Mouse (Mus musculus) lung, embryonic 16.5 days (tissue): ENCODE data around the gene Pex16. TPM values are rescaled to one million over a fixed set of nuclear protein-coding genes. Genes with fewer than 3 reads are reported as not detected.

Source experiments
- ATAC-seq: fragments of 200-750 bp; cut with Nextera tagmentation; 2 replicates; pipeline ENCODE4 v1.8.0; 2017; ENCODE audit warnings: low read depth, mild to moderate bottlenecking, moderate library complexity
- H3K27ac ChIP-seq: fragments of 300-500 bp; sonication (generic); 2 replicates; pipeline ENCODE4 v1.5.1; 2014; ENCODE audit warnings: mild to moderate bottlenecking, control low read depth, low read length
- H3K27me3 ChIP-seq: fragments of 300-500 bp; sonication (generic); 2 replicates; pipeline ENCODE4 v1.6.1; 2014; ENCODE audit warnings: low read depth, low read length, mixed read lengths; ENCODE audit not compliant: control insufficient read depth, insufficient read depth
- H3K36me3 ChIP-seq: fragments of 300-500 bp; sonication (generic); 2 replicates; pipeline ENCODE4 v1.6.1; 2014; ENCODE audit warnings: low read length; ENCODE audit not compliant: control insufficient read depth, insufficient read depth
- H3K4me1 ChIP-seq: fragments of 300-500 bp; sonication (generic); replicated peaks from 2 replicates; pipeline ENCODE4 v1.6.1; 2014; ENCODE audit warnings: low read length, mixed read lengths; ENCODE audit not compliant: control insufficient read depth, insufficient read depth
- H3K4me2 ChIP-seq: fragments of 300-500 bp; sonication (generic); 2 replicates; pipeline ENCODE4 v1.6.1; 2014; ENCODE audit warnings: low read depth, low read length, control low read depth
- H3K4me3 ChIP-seq: fragments of 300-500 bp; sonication (generic); 2 replicates; pipeline ENCODE4 v1.5.1; 2014; ENCODE audit warnings: mild to moderate bottlenecking, low read length, control low read depth
- H3K9ac ChIP-seq: fragments of 300-500 bp; sonication (generic); 2 replicates; pipeline ENCODE4 v1.6.1; 2014; ENCODE audit warnings: low read length, control low read depth
- H3K9me3 ChIP-seq: fragments of 300-500 bp; sonication (generic); 2 replicates; pipeline ENCODE4 v1.6.1; 2016; ENCODE audit warnings: low read length; ENCODE audit not compliant: control insufficient read depth
- WGBS: fragments of 180-500 bp; shearing (Covaris S2); extraction: QIAGEN DNeasy Blood & Tissue Kit; methylation state at CpG from one replicate; pipeline ENCODE4 v1.1.7; 2014; 5-methylcytosine and 5-hydroxymethylcytosine counted together
- polyA plus RNA-seq: library from polyadenylated mRNA; unstranded; fragments of >200 nt; fragmentation: Nextera tagmentation; extraction: Ambion mirVana; gene quantifications from 2 replicates; pipeline ENCODE4 v1.2.1, GENCODE M21; 2015

Gene Pex16
- polyA plus RNA-seq, 1 experiment from 2014 or later = 22.0 TPM

DNA sequence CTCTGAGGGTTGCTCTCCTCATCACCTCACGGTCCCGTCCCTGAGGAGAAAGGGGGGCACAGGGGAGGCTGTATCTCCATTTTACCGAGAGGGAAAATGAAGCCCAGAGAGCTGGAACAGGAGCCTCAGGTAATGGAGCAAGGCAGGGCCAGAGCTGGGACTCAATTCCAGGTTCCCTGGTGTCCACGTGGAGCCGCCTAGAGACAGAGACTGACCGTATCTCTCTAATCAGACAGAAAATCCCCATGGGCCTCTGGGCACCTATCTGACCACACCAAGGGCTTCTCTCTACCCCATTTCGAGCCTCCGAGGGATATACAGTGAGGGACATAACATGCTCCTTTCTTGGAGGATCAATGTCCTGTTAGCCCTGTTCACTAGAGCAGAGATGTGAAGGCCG lies 48.7 kb downstream of the Pex16 start:
- Histone ChIP-seq H3K27ac (peak overlapping the region; percentile 86), H3K27me3 (no peaks in the 10 kb centered on the region), H3K36me3 (peaks cover 31% of the 10 kb centered on the region), H3K4me1 (peaks cover 47% of the 10 kb centered on the region), H3K4me2 (no peak overlapping the region), H3K4me3 (no peak overlapping the region), H3K9ac (no peak overlapping the region), H3K9me3 (no peaks in the 10 kb centered on the region)
- ATAC-seq = no peak
- WGBS = 92% methylated on average over 9 of the region's 9 CpGs

GRCm38 (mm10) chr2:92423702-92424461 lies 49.4 kb downstream of the Pex16 start:
- Histone ChIP-seq H3K9ac (peak overlapping the region; percentile 8), H3K4me3 (no peak overlapping the region), H3K27ac (peak overlapping the region; percentile 86), H3K9me3 (no peaks in the 10 kb centered on the region), H3K27me3 (no peaks in the 10 kb centered on the region), H3K36me3 (peaks cover 25% of the 10 kb centered on the region), H3K4me2 (no peak overlapping the region), H3K4me1 (peaks cover 54% of the 10 kb centered on the region)
- 55% methylated on average over 9 of the region's 9 CpGs for WGBS
- ATAC-seq = peak; percentile 78

GRCm38 (mm10) chr2:92424462-92425308 lies 50.2 kb downstream of the Pex16 start:
- peak overlapping the region; percentile 86 for H3K27ac ChIP-seq
- H3K36me3 ChIP-seq = peaks cover 23% of the 10 kb centered on the region
- H3K9me3 ChIP-seq = no peaks in the 10 kb centered on the region
- no peaks in the 10 kb centered on the region for H3K27me3 ChIP-seq
- H3K9ac ChIP-seq = peak overlapping the region; percentile 39; the same call in 1 of the 2 replicates
- H3K4me3 ChIP-seq = no peak overlapping the region
- 59% methylated on average over 9 of the region's 9 CpGs for WGBS
- peak overlapping the region; percentile 25 for H3K4me2 ChIP-seq
- peaks cover 61% of the 10 kb centered on the region for H3K4me1 ChIP-seq
- peak; percentile 67 for ATAC-seq

DNA sequence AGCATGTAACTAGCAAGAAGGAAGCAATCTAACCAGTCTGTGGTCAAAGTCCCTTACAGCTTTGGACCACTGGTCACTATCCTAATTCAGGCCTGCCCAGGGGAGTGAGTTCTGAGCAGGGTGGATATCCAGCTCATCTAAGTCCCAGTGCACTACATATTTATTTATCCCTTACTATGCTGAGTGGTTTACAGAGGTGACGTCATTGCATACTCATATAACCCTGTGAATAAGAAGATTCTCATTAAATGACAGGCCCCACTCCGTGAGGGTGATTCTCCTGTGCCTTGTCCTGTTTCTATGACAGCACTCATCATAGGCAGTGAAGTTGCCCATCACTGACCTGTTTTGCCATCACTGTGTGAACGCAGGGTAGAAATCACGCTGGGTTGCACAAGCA lies 50.9 kb downstream of the Pex16 start:
- no peak overlapping the region for H3K9ac ChIP-seq
- WGBS = 62% methylated on average over 4 of the region's 4 CpGs

GRCm38 (mm10) chr2:92426426-92426825 lies 52.0 kb downstream of the Pex16 start:
- Histone ChIP-seq H3K9ac (no peak overlapping the region; the same call in 1 of the 2 replicates), H3K4me1 (peaks cover 77% of the 10 kb centered on the region), H3K27ac (peak overlapping the region; percentile 69; the same call in 1 of the 2 replicates), H3K27me3 (no peaks in the 10 kb centered on the region), H3K4me3 (no peak overlapping the region), H3K4me2 (no peak overlapping the region), H3K9me3 (no peaks in the 10 kb centered on the region), H3K36me3 (peaks cover 13% of the 10 kb centered on the region)
- 52% methylated on average over 3 of the region's 3 CpGs for WGBS
- no peak for ATAC-seq

More for the DNA sequence above, 50.9 kb downstream of the Pex16 start:
- ATAC-seq = no peak
- Histone ChIP-seq H3K36me3 (peaks cover 18% of the 10 kb centered on the region), H3K27ac (peak overlapping the region; percentile 70), H3K9me3 (no peaks in the 10 kb centered on the region), H3K4me2 (peak overlapping the region; percentile 34), H3K4me3 (no peak overlapping the region), H3K4me1 (peaks cover 67% of the 10 kb centered on the region), H3K27me3 (no peaks in the 10 kb centered on the region)

GRCm38 (mm10) chr2:92427882-92428281 lies 53.4 kb downstream of the Pex16 start:
- Histone ChIP-seq H3K9me3 (no peaks in the 10 kb centered on the region), H3K9ac (no peak overlapping the region), H3K4me1 (peaks cover 91% of the 10 kb centered on the region), H3K27me3 (no peaks in the 10 kb centered on the region), H3K27ac (peak overlapping the region; percentile 69), H3K36me3 (peaks cover 2% of the 10 kb centered on the region; the same call in 1 of the 2 replicates), H3K4me3 (no peak overlapping the region), H3K4me2 (0 out of 2 replicates have a peak overlapping the region, but pooled peaks have one; percentile 18)
- peak; percentile 74 for ATAC-seq
- WGBS = 24% methylated on average over 6 of the region's 6 CpGs

GRCm38 (mm10) chr2:92430089-92430488 lies 55.6 kb downstream of the Pex16 start:
- H3K4me3 ChIP-seq = no peak overlapping the region
- no peak for ATAC-seq
- 58% methylated on average over 2 of the region's 2 CpGs for WGBS
- H3K9me3 ChIP-seq = no peaks in the 10 kb centered on the region
- H3K27ac ChIP-seq = peak overlapping the region; percentile 60
- H3K4me2 ChIP-seq = no peak overlapping the region
- no peaks in the 10 kb centered on the region for H3K27me3 ChIP-seq
- no peaks in the 10 kb centered on the region for H3K36me3 ChIP-seq
- 0 out of 2 replicates have a peak overlapping the region, but pooled peaks have one; percentile 26 for H3K9ac ChIP-seq
- H3K4me1 ChIP-seq = peaks cover 80% of the 10 kb centered on the region
